Mouse (Mus musculus) erythroid progenitor cell, adult 5-6 weeks (primary cell): ENCODE results near the gene Lrrc3b. TPM values are rescaled to one million over a fixed set of nuclear protein-coding genes. Genes with fewer than 3 reads are reported as not detected.

Experiments used
- ATAC-seq: replicated peaks from 2 replicates; pipeline ENCODE4 v1.8.0; 2016; ENCODE audit warnings: moderate number of reproducible peaks, mild to moderate bottlenecking, moderate TSS enrichment, inconsistent platforms; ENCODE audit not compliant: poor library complexity, low FRiP score, severe bottlenecking
- total RNA-seq, 2 experiments: library from RNA; stranded (forward) in 1 of 2; stranded (reverse) in 1 of 2; fragments of 150-400 nt in 1 of 2; fragments of 186-747, 209-891 nt in 1 of 2; gene quantifications; 2 replicates each; pipeline versions ENCODE4 v1.2.3 to v1.2.4; 2015 to 2017; ENCODE audit warnings: low replicate concordance in 2 of 2

Gene Lrrc3b
- total RNA-seq, 2 experiments from 2014 or later: not detected

DNA sequence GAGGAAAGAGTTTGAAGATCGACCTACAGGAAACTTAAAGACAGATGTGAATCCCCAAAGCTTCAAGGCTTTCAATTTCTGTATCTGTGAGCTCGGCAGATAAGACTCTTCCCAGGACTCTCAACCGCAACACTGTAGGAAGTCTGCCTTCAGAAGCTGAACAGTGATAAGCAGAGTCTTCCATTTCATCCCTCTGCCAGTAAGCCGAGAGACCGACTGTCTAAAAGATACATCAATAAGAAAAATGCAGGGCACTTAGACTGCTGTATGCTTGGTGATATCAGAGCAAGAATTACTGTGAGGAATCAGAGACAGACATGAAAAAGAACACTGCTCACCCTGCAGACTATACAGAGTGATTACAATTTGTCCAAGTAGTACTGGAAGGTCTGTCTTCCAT lies 84.5 kb downstream of the Lrrc3b start:
- ATAC-seq: no peak

GRCm38 (mm10) chr14:15333130-15333529 lies 105.7 kb downstream of the Lrrc3b start:
- ATAC-seq: no peak

DNA sequence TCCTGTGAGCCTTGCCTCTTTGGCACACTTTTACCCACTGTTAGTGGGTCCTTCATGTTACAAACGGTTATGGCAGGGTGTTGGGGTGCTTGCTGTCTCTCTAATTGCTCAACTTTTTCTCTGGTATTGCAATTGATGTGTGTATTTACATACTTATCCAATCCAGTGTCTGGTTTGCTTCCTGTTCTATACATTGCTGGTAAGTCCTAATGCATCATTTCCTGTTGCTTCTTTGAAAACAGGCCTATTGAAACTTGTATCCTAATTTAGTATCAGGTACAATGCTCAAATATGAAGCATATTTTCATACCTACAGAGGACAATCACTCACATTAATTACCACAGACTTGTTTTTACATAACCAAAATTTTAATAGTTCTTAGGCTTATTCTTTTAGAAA lies 107.4 kb downstream of the Lrrc3b start:
- no peak for ATAC-seq

GRCm38 (mm10) chr14:15330155-15330554 lies 108.6 kb downstream of the Lrrc3b start:
- ATAC-seq: no peak

DNA sequence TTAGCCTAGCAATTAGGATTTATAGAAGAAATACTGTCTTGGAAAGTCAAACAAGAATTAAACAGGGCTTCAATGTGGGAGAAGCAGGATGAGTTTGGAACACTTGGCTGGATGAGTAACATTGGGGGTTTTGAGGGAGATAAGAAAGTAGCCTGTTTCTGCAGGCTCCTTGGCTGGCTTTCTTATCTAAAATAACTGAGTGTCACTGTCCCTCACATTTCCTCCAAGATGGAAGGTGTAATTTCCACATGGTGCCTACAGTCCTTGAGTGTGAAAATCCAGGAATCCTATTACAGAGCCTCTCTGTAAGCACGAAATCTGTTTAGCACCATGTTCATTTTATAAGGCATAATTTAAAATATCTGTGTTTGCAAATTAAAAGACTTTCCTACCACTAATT lies 112.9 kb downstream of the Lrrc3b start:
- ATAC-seq: no peak

DNA sequence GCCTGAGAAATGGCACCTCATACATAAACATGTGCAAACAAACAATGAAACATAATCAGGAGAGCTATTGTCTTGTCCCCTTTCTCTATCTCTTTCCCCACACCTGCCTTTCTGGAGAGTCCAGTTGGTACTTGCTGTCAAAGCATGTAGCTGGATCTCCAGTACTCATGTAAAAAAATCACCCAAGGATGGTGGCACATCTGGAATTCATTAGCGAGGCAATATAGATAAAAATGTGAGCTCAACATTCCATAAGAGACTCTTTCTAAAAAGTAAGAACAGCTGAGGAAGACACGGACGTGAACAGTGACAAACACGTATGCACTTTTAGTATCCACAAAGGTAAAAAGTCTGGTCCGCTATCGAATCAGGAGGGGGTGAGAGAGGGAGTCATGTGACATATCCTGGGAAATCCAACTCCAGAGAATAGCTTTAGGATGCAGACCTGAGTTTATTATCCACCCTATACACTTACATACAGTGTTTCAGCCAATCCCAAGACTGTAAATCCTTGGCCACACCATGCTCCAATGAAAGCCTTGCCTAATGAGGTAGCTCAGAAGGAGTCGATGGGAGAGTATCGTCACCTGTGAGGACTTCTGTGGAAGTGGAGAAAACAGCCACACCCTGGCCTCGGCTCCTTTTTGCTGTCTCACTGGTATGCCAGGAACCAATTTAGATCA lies 116.2 kb downstream of the Lrrc3b start:
- no peak; the same call in 1 of the 2 replicates for ATAC-seq

DNA sequence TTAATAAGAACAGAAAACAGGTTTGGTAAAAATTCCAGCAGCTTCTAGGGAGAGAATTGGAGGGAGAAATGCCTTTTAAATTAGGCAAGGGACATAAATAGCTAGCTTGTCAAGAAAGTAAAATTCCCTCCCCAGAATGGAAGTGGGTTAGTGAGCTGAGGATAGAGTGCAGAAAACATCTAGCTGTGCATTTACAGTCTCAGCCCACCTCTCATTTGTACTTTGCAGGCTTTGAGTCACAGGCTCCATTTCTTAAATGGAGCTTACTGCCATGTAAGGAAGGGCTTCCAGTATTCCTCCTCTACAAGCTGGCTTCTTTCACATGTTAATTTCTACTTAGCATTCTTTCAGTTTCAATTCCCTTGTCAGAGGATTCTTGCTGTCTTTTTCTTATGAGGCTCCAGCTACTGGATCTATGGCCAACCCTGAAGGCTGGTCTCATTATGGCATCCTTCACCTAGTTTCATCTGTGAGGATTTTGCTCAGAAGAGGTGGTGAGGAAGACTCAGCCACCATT lies 119.3 kb downstream of the Lrrc3b start:
- ATAC-seq: no peak

DNA sequence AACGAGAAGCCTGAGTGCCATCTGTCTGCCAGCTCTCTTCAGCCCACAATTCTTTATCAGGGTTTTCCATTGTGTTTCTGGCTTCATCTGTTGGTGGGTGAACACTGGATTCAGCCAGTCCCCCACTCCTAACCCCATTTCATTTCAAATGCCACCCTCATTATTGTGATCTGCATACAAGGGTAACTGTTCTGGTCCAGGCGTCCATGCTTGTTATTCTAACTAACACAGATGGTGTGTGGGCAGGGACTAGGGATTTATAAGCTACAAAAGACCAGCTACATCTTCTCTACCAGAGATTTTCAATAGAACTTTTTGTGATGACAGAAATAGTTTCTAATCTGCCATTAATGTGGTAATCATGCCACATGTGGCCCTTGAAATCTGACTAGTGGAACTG lies 130.2 kb downstream of the Lrrc3b start:
- ATAC-seq: no peak
